Comparison of ENCODE assay signal across 30 mouse cellular contexts in the genomic region with DNA sequence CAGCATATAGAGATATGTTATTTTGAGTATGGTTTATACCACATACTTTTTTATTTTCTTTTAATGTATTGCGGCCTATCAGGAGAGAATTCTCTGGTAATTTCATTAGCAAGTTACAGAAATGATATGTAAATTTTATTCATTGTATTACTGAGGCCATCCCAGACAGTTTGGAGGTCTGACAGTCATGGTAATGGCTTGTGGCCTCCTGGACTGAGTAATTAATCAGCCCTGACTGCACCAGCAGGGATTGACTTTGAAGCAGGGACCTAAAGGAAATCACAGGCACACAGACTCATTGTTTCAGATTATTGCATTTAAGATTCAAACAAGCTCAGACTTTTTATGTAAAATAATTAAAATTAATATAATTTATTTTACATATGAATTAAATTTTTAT.
DNase-seq lines count a peak whose midpoint lies in the region; ATAC-seq and TF ChIP-seq lines count a peak whose summit lies in the region.
"Had no signal": no experiment of that assay in that cellular context is flagged by ENCODE, and none has a peak within 500 bp of the region (broad histone marks: within the 10 kb centered on the region; RNA-seq: fewer than 3 reads in every experiment).

No protein-coding gene starts in this region.

- no peak for TF ChIP-seq EP300 in lung, postnatal 0 days (IDR thresholded peaks at IDR 0.05)

- peak; percentile 46 for ATAC-seq in neural tube, embryonic 11.5 days (ENCODE audit: insufficient read depth, low FRiP score, low TSS enrichment)
- ATAC-seq in neural tube, embryonic 15.5 days (ENCODE audit: low FRiP score), result no peak
- peak; percentile 79 for ATAC-seq in midbrain, embryonic 16.5 days
- no peak for ATAC-seq in megakaryocyte-erythroid progenitor cell, adult 5-6 weeks (replicated peaks; ENCODE audit: low FRiP score, low TSS enrichment, poor library complexity, severe bottlenecking)
- no peak for ATAC-seq in lung, postnatal 0 days
- ATAC-seq: activated CD4-positive, CD25-positive, alpha-beta regulatory T cell, adult 4 months; intestine, postnatal 0 days had no signal

- DNase-seq in embryo, embryonic 10.5 days (ENCODE audit: low spot score), result peak; percentile 2
- no peak for DNase-seq in embryo, embryonic 9.5 days (ENCODE audit: extremely low spot score)
- no peak for DNase-seq in neural tube, embryonic 11.5 days (ENCODE audit: low spot score)
- peak; percentile 15 for DNase-seq in mesoderm, embryonic 11.5 days (ENCODE audit: low read depth, low spot score)
- no peak for DNase-seq in lung, postnatal 0 days (ENCODE audit: low spot score)
- DNase-seq: adrenal gland, adult 2 months; adrenal gland, postnatal 36 days; cerebellum, adult 2 months; cerebellum, postnatal 25 days; gastrocnemius, postnatal 25 days; heart, adult 11 months; kidney, adult 9 months; kidney, postnatal 10 days; layer of hippocampus, postnatal 36 days; liver; lung, postnatal 36 days; retina, postnatal 1 day; right cerebral cortex, postnatal 14 days; thymus, adult 18-20 months; thymus, postnatal 25 days had no signal

- no peak overlapping the region for H3K4me2 ChIP-seq in neural tube, embryonic 11.5 days (ENCODE audit: low read depth)
- no peak overlapping the region for H3K4me2 ChIP-seq in neural tube, embryonic 15.5 days
- no peak overlapping the region for H3K4me2 ChIP-seq in midbrain, embryonic 16.5 days (ENCODE audit: low read length)
- no peak overlapping the region for H3K4me2 ChIP-seq in lung, postnatal 0 days (replicated peaks; ENCODE audit: low read depth, low read length)
- H3K4me2 ChIP-seq: embryonic facial prominence, embryonic 12.5 days; heart, embryonic 15.5 days; lung, embryonic 15.5 days had no signal

- H3K4me3 ChIP-seq in neural tube, embryonic 11.5 days (ENCODE audit: low read depth, low read length), result no peak overlapping the region
- no peak overlapping the region for H3K4me3 ChIP-seq in neural tube, embryonic 15.5 days (replicated peaks)
- no peak overlapping the region for H3K4me3 ChIP-seq in midbrain, embryonic 16.5 days (ENCODE audit: low read depth, low read length)
- no peak overlapping the region for H3K4me3 ChIP-seq in lung, postnatal 0 days (ENCODE audit: low read depth, low read length)
- H3K4me3 ChIP-seq: embryonic facial prominence, embryonic 12.5 days; heart, embryonic 10.5 days; heart, embryonic 15.5 days; lung, embryonic 15.5 days had no signal

- H3K27ac ChIP-seq in neural tube, embryonic 11.5 days (ENCODE audit: low read depth, low read length), result no peak overlapping the region
- H3K27ac ChIP-seq in neural tube, embryonic 15.5 days (replicated peaks), result no peak overlapping the region
- H3K27ac ChIP-seq in midbrain, embryonic 16.5 days (ENCODE audit: low read length), result no peak overlapping the region
- no peak overlapping the region for H3K27ac ChIP-seq in lung, postnatal 0 days (ENCODE audit: low read length)
- H3K27ac ChIP-seq: embryonic facial prominence, embryonic 12.5 days; heart, embryonic 10.5 days; heart, embryonic 15.5 days; liver, embryonic 14.5 days; lung, embryonic 15.5 days had no signal

- no peaks in the 10 kb centered on the region for H3K27me3 ChIP-seq in neural tube, embryonic 11.5 days (ENCODE audit: control insufficient read depth, insufficient read depth, low read length)
- H3K27me3 ChIP-seq in neural tube, embryonic 15.5 days (replicated peaks), result no peaks in the 10 kb centered on the region
- no peaks in the 10 kb centered on the region for H3K27me3 ChIP-seq in midbrain, embryonic 16.5 days (ENCODE audit: control insufficient read depth, insufficient read depth, low read depth, low read length)
- H3K27me3 ChIP-seq in lung, postnatal 0 days (replicated peaks; ENCODE audit: insufficient read depth, low read length), result no peaks in the 10 kb centered on the region
- H3K27me3 ChIP-seq: embryonic facial prominence, embryonic 12.5 days; heart, embryonic 15.5 days; lung, embryonic 15.5 days had no signal

- H3K36me3 ChIP-seq in neural tube, embryonic 11.5 days (ENCODE audit: control insufficient read depth, insufficient read depth, low read length), result no peaks in the 10 kb centered on the region
- no peaks in the 10 kb centered on the region for H3K36me3 ChIP-seq in neural tube, embryonic 15.5 days
- H3K36me3 ChIP-seq in midbrain, embryonic 16.5 days (ENCODE audit: control insufficient read depth, insufficient read depth, low read length), result no peaks in the 10 kb centered on the region
- no peaks in the 10 kb centered on the region for H3K36me3 ChIP-seq in lung, postnatal 0 days (ENCODE audit: insufficient read depth, low read length)
- H3K36me3 ChIP-seq: embryonic facial prominence, embryonic 12.5 days; heart, embryonic 10.5 days; heart, embryonic 15.5 days; lung, embryonic 15.5 days had no signal

- H3K9me3 ChIP-seq in neural tube, embryonic 11.5 days (ENCODE audit: control insufficient read depth, low read length), result no peaks in the 10 kb centered on the region
- H3K9me3 ChIP-seq in neural tube, embryonic 15.5 days (replicated peaks), result no peaks in the 10 kb centered on the region
- H3K9me3 ChIP-seq in midbrain, embryonic 16.5 days (replicated peaks; ENCODE audit: control insufficient read depth, low read length, poor library complexity, severe bottlenecking), result no peaks in the 10 kb centered on the region
- no peaks in the 10 kb centered on the region for H3K9me3 ChIP-seq in lung, postnatal 0 days (ENCODE audit: low read length)
- H3K9me3 ChIP-seq: embryonic facial prominence, embryonic 12.5 days; heart, embryonic 10.5 days; heart, embryonic 15.5 days; lung, embryonic 15.5 days had no signal

- TF ChIP-seq CTCF in lung, postnatal 0 days (IDR thresholded peaks at IDR 0.05), result no peak

- H3K9ac ChIP-seq in neural tube, embryonic 11.5 days (ENCODE audit: low read length), result no peak overlapping the region
- no peak overlapping the region for H3K9ac ChIP-seq in neural tube, embryonic 15.5 days (replicated peaks)
- H3K9ac ChIP-seq in midbrain, embryonic 16.5 days (ENCODE audit: low read depth, low read length), result no peak overlapping the region
- H3K9ac ChIP-seq in lung, postnatal 0 days (replicated peaks; ENCODE audit: low read depth), result no peak overlapping the region
- H3K9ac ChIP-seq: embryonic facial prominence, embryonic 12.5 days; heart, embryonic 15.5 days; liver, embryonic 14.5 days; lung, embryonic 15.5 days had no signal

- 89% methylated on average over 1 of the region's 1 CpGs for WGBS in neural tube, embryonic 11.5 days
- 82% methylated on average over 1 of the region's 1 CpGs for WGBS in neural tube, embryonic 15.5 days
- WGBS in midbrain, embryonic 16.5 days, result 69% methylated on average over 1 of the region's 1 CpGs
- WGBS in lung, postnatal 0 days, result 72% methylated on average over 1 of the region's 1 CpGs

- H3K4me1 ChIP-seq in neural tube, embryonic 11.5 days (ENCODE audit: control insufficient read depth, insufficient read depth, low read length), result no peaks in the 10 kb centered on the region
- no peaks in the 10 kb centered on the region for H3K4me1 ChIP-seq in neural tube, embryonic 15.5 days
- no peaks in the 10 kb centered on the region for H3K4me1 ChIP-seq in midbrain, embryonic 16.5 days (ENCODE audit: control insufficient read depth, insufficient read depth, low read length)
- H3K4me1 ChIP-seq in lung, postnatal 0 days (ENCODE audit: insufficient read depth, low read depth, low read length), result no peaks in the 10 kb centered on the region
- H3K4me1 ChIP-seq: embryonic facial prominence, embryonic 12.5 days; heart, embryonic 10.5 days; heart, embryonic 15.5 days; lung, embryonic 15.5 days had no signal

Comparison
In these comparisons a context has a peak if more than half of its experiments do, and no peak if none do; other contexts are left out.
1. DNase-seq: peak in embryo, embryonic 10.5 days (single experiment) and mesoderm, embryonic 11.5 days (single experiment); none in embryo, embryonic 9.5 days (single experiment), neural tube, embryonic 11.5 days (single experiment) and lung, postnatal 0 days (single experiment).
2. ATAC-seq: peak in neural tube, embryonic 11.5 days (single experiment) and midbrain, embryonic 16.5 days (single experiment); none in neural tube, embryonic 15.5 days (single experiment), megakaryocyte-erythroid progenitor cell, adult 5-6 weeks (single experiment) and lung, postnatal 0 days (single experiment).